Mouse (Mus musculus): Measurements from ENCODE around the gene Cmss1. TPM values are rescaled to one million over a fixed set of nuclear protein-coding genes. Genes with fewer than 3 reads are reported as not detected.

Gene Cmss1
- total RNA-seq, 2 experiments from 2014 or later = 16.6 to 18.9 TPM

DNA sequence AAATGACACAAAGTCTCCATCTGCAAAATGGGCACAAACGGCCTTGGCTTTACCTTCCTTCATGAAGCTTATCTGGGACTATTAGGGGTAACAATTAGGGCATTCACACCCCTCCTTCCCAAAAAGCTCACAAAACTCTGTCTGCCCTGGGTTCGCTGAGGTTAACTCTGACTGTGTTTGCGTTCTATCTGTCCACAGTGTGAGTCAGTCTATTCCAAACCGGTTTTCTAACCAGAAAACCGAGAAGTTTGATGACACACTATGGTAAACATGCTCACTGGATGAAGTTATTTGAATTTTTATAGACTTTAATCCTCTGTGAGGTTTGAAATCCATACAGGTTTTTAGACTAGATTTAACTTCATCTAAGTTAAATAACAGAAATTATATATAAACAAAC lies 81.6 kb downstream of the Cmss1 start:
- no peak for DNase-seq (ENCODE audit: low spot score in 2 of 2)

DNA sequence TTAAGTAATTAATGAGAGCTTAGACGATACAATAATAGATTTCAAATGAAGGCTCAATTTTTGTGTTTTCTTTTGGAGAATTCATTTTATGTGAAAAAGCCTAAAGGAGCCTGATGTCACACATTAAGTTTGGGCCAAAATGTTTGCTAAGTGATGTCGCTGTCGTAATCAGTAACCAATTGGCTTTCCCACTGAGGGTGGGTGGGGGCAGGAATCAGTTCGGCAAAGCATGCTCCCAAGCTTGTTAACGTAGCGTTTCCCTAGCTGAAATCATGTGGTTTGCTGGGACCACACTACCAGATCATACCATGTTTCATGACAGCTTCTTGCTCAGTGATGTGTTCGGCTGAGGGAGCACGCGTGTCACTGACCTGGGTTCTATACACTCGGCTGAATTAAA lies 91.0 kb downstream of the Cmss1 start:
- peak in 1 of 2 experiments; percentile 31 for DNase-seq (ENCODE audit: low spot score in 2 of 2)

DNA sequence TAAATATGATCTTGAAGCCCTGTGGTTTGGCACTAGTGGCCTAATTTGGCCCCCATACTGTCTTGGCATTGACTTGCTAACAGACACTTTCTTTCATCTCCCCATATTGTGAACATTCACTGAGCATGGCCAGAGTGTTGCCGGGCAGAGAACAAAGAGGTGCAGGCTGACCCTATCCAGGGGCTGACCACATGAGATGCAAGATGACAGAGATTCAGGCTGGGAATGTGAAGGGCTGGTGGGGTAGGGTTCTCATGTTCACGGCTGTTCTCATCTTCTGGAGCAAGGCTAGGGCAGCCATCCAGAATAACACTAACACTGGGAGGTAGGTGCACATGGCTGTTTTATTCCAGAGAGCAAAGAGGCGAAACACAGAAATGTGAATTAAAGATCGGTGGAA lies 92.3 kb downstream of the Cmss1 start:
- DNase-seq (ENCODE audit: low spot score in 2 of 2) = no peak

DNA sequence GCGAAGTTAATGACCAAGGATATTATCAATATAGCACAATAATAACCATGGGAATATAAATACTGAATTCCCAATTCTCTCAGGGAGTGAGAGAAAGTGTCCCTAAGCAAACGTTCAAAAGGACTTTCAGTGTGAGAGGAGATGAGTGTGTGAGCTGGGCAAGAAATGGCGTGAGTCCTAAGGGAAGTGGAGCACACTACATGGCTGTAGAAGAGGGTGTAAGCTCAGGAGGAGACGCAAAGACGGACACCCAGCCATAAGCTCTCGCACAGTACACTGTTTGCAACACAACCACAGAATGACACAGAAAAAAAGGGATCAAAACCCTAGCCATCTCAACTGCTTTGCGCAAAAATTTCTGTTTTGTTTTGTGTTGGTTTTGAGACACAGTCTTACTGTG lies 93.1 kb downstream of the Cmss1 start:
- DNase-seq (ENCODE audit: low spot score in 2 of 2) = no peak

DNA sequence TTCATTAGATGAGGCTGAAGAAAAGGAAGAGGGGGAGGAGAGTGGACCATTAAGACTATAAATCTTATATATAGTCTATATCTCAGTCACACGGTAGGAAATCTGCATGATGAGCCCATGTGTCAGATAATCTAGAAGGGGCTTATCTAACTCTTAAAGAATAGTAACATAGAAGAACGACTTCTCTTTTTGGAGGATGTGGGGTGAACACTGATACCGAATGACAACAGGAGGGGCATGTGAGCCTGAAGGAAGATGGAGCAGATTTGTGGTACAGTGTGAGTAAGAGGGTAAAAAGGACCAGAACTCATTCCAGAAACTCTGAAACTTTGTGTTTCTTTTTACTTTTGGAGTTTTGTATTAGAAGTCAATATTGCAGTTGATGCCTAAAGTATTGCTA lies 97.6 kb downstream of the Cmss1 start:
- no peak for DNase-seq (ENCODE audit: low spot score in 2 of 2)

DNA sequence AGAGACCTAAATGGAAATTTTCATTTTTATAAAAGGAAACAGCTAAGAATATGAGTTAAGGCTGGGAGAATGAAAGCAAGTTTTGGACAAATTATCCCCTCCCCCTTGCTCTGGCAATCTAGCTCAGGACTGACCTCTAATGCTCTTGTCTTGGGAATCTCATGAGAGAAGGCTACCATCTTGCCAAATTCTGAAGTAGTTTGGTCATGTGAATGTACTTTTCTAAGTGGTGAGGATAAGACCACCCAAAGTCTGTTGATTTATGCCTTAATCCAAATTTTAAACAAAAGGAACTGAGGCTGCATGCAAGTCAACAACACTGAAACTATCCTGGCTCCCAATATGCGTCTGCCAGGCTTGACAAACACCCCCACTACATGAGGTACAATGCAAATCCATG lies 98.3 kb downstream of the Cmss1 start:
- DNase-seq (ENCODE audit: low spot score in 2 of 2) = no peak

DNA sequence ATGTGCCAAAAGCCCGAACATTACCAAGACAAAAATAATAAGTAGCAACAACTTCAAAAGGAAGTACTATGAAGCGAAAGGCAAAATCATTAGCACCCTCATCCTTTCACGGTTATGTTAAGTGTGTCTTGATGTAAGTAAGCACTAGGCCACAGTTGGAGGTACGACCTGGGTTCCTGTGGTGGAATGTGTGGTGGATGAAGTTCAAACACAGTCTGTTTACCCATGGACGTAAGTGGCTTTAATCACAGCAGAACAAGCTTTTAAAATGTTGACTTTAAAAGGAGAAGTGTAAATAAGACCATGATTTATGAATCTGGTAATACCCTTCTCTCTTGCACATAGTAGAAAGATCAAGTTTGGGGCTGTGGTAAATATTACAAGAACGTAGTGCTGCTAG lies 100.5 kb downstream of the Cmss1 start:
- DNase-seq (ENCODE audit: low spot score in 2 of 2) = no peak

DNA sequence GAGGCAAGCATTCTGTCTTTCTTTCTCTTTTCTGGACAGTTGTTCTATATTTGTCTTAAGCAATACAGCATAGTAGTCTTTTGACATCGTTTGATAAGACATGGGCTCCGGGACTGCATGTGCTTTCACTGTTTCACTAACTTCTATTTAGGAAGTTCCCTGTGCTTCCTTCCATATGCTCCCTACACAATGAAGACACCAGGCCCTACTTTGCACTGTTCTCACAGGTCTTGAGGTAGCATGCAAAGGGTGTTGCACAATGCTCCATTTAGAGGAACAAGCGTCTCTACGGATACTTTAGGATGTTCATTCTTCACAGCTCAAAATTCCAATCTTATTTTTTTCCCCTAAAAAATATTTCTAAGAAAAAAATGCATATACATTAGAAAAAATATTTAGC lies 101.9 kb downstream of the Cmss1 start:
- DNase-seq (ENCODE audit: low spot score in 2 of 2) = no peak

DNA sequence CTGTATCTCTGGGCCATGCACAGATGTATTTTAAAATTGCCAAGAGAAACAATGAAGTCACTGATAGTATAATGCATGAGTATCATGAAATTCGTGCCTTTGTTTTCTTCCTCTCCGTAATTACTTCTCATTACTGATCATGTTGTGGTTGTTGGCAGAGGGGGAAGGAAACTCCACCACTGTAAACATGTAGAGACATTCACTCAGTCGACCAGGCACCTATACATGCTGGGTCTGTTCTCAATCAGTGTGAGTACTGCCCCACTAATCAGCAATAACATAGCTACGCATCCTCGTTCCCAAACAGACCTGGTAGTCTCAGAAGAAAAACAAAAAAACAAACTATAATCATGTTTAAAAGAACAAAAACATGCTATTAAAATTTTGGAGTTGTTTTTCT lies 103.9 kb downstream of the Cmss1 start:
- DNase-seq (ENCODE audit: low spot score in 2 of 2) = no peak

DNA sequence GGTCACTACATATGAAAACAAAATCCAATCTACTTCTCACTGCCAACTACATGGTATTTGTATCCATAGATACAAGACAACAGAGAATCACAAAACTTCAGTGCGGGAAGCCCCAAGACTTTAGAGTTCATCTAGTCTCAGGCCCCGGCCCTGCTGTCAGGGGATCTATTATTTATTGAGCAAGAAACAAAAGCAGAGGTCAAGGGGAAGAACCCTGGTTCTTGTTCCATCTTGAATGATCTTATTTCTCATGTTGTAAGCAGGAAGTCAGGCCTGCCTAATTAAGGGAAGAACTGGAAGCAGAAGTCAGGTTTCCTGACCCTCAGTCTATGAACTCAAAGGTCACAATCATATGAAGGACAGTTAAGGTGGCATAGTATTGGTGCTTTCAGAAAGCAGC lies 104.4 kb downstream of the Cmss1 start:
- DNase-seq (ENCODE audit: low spot score in 2 of 2) = no peak

DNA sequence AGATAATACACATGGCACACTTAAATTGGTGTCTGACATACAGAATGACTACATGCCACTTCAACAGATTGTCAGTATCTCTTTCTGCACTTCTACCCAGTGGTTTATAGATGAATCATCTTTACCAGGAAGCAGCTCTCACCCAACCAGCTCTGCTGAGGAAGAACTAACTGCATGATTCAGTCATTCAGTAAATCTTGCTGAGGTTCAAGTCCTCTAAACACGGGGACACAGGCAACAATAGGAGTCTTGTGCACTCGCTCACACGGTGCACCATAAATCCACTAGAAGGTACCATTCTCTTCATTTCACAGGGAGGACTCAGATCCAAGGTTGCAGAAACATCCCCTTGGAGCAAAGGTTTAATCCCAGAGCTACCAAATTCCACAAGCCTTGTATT lies 105.8 kb downstream of the Cmss1 start:
- no peak for DNase-seq (ENCODE audit: low spot score in 2 of 2)

DNA sequence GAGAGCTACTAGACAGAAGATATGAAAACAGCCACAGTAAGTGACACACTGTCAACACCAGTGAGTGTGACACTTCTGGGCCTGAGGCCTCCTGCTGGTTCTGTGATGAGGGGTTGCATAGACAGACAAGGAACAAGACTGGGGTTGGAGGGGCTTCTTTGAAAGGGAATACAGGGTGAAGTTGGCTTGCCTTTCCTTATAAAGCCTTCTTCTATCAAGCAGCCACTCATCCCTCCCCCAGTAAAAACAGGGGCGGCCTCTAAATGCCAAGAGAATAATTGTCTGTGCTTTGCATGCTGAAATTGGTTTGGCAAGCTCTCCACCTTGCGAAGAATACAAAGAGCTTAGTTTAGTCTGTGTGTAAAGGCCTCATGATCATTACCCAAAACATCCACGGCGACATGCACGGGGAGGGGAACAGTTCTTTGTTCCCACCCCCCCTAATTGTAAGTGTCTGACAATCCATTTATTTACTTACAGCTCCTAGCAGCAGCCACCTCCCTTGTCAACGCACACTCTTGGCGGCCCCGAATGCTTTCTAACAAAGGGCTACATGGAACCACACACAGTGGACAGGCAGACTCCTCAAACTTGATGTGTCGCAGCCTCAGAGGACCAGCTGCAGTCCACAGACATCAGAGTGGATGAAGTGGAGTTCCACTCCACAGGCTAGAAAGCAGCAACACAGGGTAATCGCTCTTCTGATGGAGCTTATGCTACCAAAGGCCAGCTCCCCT lies 110.1 kb downstream of the Cmss1 start:
- no peak for DNase-seq (ENCODE audit: low spot score in 2 of 2)

DNA sequence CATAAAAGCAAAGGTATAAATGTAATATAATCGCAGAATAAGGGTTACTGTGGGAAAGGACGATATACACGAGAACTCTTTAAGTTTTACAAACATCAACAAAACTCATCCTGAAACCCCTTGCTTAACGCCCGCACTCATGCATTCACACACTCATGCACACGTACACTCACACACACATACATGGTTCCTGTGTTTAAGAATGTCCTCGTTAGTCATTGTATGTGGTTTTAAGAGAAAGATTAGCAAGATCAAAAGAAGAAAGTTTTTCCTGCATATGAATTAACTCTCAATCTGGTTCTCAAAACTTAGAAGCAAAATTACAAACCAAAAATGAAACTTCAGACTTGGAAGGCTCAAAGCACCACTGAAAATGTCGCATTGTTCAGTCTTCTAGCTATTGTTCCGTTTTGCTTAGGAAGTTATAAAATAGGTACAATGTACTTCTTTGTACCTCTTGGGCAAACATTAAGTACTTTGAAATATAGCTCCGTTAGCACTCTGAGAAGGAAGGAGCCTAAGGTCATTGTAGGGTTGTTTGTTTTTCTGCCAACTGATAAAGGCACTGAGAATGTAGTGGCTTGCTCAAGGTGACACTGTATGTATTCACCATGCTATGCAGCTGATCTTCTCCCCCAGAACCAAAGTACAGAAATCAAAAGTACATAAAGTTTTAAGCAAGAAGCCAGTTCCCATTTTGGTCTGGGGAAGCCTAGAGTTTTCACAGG lies 111.0 kb downstream of the Cmss1 start:
- DNase-seq (ENCODE audit: low spot score in 2 of 2) = no peak

DNA sequence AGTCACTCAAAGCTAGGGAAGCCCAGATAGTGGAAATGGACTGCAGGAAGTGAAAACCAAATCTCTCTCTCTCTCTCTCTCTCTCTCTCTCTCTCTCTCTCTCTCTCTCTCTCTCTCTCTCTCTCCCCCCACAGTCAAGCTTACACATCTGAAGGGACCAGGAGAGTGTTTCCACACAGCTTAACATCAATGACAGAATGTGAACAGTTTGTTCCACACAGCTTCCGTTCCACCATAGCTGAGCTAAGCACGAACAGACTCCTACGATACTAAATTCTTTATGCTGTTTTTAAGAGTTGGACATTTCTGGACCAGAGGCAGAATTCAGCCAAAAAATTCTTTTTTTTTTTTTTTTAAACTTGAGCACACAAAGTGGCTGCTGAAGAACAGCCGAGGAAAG lies 114.8 kb downstream of the Cmss1 start:
- DNase-seq (ENCODE audit: low spot score in 2 of 2) = no peak

DNA sequence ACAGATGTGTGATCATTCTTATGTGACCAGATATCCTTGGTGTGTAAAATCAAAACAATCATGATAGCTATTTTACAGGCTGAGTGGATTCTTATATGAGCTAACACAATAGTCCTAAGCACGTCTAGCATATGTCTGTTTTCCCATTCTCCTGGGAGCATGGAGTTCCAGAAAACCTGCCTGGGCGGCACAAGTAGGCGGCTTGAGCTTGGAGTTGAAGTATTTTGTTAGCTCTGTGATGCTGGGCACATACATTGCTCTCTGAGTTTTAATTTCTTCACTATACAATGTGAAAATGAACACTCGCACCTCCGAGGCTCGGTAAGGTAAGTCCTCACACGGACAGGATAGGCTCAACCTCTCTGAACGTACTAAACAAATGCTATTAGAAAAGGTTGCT lies 116.0 kb downstream of the Cmss1 start:
- DNase-seq (ENCODE audit: low spot score in 2 of 2) = no peak

DNA sequence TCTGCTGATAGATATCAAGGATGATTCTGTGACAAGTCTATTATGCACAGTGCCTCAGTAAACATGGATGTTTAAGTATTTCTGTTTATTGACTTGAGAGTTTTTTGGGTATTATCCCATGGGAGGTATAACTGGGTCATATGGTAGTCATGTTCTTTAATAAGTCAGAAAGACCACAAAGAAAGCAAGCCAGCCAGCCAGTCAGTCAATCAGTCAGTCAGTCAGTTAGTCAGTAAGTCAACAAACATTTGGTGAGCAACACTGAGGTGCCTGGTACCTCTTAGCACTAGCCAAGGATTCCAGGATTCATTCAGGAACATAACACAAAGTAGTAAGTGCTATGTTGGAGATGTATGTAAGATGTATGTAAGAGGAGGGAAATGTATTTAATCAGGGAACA lies 118.0 kb downstream of the Cmss1 start:
- no peak for DNase-seq (ENCODE audit: low spot score in 2 of 2)

DNA sequence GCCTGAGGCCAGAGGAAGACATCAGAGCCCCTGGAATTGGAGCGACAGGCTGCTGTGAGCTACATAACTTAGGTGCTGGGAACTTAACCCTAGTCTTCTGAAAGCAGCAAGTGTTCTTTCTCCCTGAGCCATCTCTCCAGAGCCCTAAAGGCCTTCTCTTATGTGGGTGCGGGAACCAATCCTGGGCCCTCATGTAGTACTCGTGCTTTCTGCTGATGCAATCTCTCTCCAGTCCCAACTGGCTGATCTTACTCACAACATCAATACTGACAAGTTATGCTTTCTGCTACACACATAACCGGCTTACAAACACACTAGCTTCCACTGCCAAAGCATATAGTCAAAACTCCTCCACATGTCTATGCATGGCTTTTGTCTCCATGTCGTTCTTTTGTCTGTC lies 120.4 kb downstream of the Cmss1 start:
- no peak for DNase-seq (ENCODE audit: low spot score in 2 of 2)

DNA sequence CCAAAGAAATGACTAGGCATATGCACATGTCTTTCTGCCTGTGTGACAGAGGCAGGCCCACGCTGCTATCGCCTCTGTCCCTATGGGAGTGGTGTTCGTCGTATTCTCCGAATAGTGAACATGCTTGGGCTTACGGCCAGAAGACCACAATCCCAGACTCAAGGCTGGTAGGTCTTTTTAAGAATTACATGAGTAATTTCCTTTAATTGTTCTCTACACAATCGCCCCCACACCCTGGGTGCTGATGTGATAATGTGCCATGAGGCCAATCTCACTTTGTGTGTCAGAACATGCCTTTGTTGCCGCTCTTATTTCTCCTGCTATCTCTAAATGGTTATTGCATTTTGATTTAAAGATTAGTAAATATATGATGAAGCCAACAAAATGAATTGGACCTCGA lies 121.4 kb downstream of the Cmss1 start:
- DNase-seq (ENCODE audit: low spot score in 2 of 2) = no peak

DNA sequence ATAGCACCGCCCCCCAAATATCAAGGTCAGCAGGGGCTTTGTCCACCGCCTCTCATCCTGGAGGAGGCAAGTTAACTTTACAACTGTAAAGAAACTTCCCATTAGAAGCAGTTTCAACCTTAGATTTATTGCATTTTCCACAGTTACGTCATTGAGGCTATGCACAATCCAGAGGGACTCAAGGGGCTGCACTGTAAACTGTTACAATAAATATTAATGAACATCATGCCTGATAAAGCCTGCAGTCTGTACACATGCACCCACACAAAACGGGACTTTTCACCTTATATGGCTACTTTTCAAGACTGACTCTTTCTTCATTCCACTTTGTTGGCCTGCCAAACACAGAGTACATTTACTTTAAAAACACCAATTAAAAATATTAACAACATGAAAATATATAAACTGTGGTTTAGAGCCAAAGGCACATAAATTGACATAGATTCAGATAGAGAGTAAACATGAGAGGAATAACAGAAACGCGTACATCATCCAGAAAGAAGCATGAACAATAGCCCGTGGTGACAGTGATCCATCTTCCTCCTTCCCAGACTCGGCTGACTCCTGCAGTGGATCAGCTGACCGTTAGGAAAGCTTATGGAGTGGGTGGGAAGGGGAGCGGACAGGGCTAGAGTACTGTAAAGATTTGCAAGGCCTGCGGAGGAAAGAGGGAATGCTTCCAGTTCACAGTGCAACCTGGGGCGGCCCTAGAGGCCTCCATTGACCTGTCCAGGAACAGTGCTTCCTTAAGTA lies 122.4 kb downstream of the Cmss1 start:
- no peak for DNase-seq (ENCODE audit: low spot score in 2 of 2)

DNA sequence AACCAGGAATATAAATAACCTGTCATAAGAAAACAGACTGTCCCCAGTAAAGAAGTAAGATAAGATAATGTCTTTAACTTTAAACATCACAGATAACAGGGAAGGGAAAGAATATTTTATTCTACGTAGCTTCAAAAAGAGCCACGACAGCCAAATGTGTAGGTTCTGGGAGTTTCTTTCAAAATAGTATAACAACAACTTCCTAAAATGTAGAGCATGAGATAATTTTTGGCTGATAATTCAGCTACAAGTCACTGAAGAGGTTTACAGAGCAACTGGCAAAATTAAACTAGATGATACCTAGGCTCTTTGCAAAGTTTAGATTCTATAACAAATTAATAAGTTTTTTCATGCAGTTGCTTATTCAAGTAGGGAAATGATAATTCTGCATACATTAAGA lies 123.2 kb downstream of the Cmss1 start:
- no peak for DNase-seq (ENCODE audit: low spot score in 2 of 2)

DNA sequence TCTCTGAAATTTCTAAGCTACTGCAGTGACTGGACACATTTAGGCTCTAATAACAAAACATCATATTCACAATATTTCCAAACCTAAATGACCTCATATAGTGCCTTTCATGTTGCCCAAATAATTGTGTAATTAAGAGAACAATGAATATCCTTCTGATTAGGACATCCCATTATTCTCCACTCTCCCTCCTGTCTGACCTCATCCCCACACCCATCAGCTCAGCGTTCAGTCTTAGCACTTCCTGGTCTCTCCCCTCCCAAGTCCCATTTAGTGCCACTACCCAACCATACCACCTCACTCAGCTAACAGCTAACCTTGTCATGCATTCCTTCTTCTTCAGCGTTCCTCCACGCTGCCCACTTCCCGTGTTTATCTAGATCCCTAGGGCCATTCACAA lies 123.8 kb downstream of the Cmss1 start:
- DNase-seq (ENCODE audit: low spot score in 2 of 2) = no peak

DNA sequence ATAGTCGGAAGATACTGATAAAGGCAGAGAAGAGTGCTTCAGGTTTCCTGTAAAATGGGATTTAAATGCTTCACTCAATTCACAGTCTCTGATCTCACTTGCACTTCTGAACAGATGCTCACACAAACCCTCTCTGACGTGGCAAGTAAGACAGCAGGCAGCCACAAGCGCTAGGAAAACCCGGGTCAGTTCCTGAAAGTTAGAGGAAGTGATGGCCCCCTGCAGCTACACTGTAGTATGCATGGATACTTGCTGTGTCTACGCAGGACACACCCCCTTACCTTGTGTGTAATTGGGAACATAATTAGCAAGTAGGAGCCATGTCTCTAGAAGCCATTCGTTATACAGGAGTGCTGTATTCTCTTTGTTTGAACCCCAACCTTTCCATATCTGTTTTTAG lies 124.4 kb downstream of the Cmss1 start:
- DNase-seq (ENCODE audit: low spot score in 2 of 2) = no peak

Measured in gastrocnemius, postnatal 4 days (tissue).